Mouse (Mus musculus): ENCODE measurements around the gene Zfp61. TPM values are rescaled to one million over a fixed set of nuclear protein-coding genes. Genes with fewer than 3 reads are reported as not detected.

Gene Zfp61
- 10.0 TPM for polyA plus RNA-seq (2017; shearing (Covaris generic))

DNA sequence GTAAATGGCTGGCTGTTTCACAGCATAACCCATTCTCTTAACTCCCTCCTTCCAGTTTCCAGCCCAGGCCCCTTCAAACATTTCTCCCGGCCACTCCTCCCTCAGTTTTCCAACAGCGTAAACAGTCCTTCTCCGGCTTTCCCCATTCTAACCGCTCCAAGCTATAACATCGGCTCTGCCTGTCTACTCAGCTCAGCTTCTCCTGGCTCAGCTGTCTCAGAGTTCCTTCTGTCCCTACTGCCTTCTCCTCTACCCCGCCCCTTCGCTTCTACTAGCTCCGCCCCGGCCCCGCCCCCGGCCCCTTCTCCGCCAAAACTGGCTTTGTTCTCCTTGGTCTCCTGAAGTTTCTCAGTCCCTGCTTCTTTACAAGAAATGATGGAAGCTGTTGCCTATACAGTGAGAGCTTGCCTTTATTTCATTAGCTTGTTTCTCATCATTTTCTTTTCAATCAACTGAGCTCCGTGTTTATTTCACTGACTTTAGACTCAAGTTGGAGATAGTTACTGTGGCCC, at the start of gene Zfp61:
TSS of gene Zfp61 (minus strand) at position 462 of the 512 bp plus-strand sequence.

DNA sequence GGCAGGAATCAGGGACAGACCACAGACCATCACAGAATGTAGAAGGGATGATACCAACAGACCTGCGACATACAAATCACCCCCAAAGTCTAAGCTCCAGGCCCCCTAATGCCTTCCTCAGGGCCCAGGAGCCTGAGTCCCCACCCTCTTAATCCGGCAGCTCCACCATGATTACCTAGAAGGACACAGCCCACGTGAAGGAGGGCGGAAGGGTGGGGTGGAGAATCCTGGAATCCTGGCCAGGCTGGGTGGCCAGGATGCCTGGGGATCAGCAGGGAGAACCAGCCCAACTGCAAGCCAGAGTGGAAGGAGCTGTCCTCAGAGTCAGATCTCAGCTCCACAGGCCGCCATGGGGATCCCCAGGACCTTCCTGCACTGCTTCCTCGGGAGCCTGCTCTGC, 47.9 kb upstream of the Zfp61 start, which contains the start of gene Lypd5:
TSS of gene Lypd5 (plus strand) at position 301 of the 400 bp plus-strand sequence.

DNA sequence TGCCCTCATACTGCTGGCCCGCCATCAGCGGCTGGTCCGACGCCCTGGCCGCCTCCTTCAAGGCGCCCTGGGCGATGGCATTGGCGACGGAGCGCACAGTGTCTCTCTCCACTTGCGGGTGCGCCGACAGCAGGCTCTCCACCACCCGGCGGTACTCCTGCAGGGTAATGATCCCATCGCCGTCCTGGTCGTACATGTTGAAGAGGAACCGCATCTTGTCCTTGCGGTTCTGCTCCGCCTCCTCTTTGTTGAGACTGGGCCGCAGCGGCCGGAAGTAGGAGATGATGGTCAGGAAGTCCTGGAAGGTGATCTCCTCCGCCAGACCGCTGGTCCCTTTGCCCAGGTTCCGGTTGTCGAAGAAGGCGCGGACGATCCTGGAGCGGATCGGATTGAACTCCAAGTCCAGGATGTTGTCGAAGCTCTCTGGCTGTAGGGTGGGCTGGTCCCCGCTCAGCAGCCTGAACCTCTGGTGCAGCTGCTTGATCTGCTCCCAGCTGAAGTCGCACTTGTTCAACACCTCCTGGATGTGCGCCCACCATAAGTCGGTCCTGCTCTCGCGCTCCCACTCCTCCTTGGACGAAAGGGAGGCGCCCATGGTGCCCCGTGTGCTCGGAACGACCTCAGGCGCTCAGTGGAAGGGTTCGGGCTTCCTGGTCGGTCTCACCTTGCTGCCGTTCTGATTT, 32.4 kb upstream of the Zfp61 start, which contains the start of gene Tescl:
TSS of gene Tescl (minus strand) at position 633 of the 683 bp plus-strand sequence.

DNA sequence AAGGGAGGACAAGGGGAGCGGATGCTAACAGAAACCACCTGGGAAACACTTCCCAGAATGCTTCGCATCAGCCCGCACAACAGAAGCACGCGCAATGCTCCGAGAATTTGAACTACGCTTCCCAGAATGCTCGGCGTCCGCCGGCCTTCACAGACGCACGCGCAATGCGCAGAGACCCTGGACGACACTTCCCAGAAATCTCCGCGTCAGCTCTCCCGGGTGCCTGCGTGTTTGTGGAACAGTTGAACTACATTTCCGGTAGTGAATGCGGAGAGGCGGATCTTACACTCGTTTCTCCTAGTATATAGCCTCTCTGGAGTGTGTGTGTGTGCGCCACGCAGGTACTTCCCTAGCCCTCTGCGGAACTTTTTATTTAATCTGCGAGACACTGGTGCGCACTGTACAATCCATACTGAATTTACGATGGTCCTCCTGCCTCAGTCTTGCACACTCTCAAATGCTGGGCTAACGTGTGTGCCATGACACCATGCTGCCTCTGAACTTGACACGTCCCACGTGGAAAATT, 15.6 kb upstream of the Zfp61 start, which contains the start of gene Zfp94:
TSS of gene Zfp94 (minus strand) at position 100 of the 526 bp plus-strand sequence.

DNA sequence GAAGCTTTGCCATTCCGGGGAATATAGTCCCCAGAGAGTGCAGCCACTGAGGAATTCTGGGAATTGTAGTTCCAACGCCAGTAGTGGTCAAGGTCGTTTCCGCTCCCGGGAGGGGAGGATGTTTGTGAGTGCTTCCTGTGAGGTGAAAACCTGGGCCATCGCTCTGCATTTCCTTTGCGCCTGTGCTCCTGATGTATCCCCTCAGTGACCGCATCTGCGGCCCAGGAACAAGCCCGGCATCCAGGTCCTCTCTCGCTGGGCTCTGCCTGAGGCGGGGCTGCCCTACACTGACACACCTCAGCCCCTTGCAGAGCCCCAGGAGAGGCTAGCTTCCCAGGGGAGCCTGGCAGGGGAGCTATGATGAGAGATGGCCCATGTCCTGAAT, 30.8 kb downstream of the Zfp61 start, which contains the start of gene Zfp93:
TSS of gene Zfp93 (plus strand) at position 133 of the 385 bp plus-strand sequence.

DNA sequence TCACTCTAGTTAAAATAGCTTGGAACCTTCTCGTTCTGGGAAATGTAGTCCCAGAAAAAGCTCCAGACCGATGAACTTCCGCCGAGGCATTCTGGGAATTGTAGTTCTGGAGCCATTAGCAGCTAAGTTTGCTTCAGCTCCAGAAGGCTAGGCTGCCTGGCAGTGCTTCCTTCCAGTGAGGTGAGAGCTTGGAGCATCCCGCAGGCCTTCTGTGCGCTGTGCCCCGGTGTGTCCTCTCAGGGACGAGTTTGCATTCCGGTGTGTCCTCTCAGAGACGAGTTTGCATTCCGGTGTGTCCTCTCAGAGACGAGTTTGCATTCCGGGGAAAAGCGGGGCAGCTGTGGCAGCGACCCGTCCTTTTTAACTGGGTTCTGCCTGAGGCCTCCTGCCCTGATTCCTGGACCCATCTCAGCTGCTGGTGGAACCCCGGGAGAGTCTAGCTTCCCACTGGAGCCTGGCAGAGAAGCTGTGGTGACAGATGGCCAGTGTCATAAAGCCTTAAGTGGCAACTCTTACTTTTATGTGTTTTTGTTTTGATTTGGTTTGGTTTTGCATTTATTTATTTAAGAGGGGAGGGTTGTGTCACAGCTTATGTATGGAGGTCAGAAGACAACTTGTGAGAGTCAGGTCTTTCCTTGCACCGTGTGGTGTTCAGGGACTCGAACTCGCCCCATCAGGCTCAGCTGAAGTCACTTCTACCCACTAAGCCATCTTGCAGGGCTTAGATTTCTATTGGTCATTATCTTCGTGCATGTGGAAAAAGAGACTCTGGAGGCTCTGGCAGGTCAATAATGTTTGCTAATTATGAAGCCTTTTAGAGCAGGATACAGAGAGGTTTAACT, 46.2 kb downstream of the Zfp61 start, which contains the start of gene Zfp108:
TSS of gene Zfp108 (plus strand) at position 162 of the 842 bp plus-strand sequence.

Other genes with a start within 250 kb of the Zfp61 start
- 0.07 TPM for gene Vmn1r183, start 248.0 kb downstream of the Zfp61 start, polyA plus RNA-seq (2017; shearing (Covaris generic))
- gene Zfp180, start 219.3 kb downstream of the Zfp61 start, polyA plus RNA-seq (2017; shearing (Covaris generic)): 42.6 TPM
- gene Zfp112, start 188.9 kb downstream of the Zfp61 start, polyA plus RNA-seq (2017; shearing (Covaris generic)): 1.3 TPM
- gene Zfp235, start 167.1 kb downstream of the Zfp61 start, polyA plus RNA-seq (2017; shearing (Covaris generic)): 7.0 TPM
- 0.21 TPM for gene Zfp114, start 126.2 kb downstream of the Zfp61 start, polyA plus RNA-seq (2017; shearing (Covaris generic))
- not detected for gene Zfp111, start 89.8 kb downstream of the Zfp61 start, polyA plus RNA-seq (2017; shearing (Covaris generic))
- gene Zfp109, start 63.7 kb downstream of the Zfp61 start, polyA plus RNA-seq (2017; shearing (Covaris generic)): 2.0 TPM
- gene Zfp108, start 46.4 kb downstream of the Zfp61 start, polyA plus RNA-seq (2017; shearing (Covaris generic)): 0.21 TPM
- 1.3 TPM for gene Zfp93, start 30.8 kb downstream of the Zfp61 start, polyA plus RNA-seq (2017; shearing (Covaris generic))
- 2.5 TPM for gene Zfp94, start 15.4 kb upstream of the Zfp61 start, polyA plus RNA-seq (2017; shearing (Covaris generic))
- gene Tescl, start 32.7 kb upstream of the Zfp61 start, polyA plus RNA-seq (2017; shearing (Covaris generic)): not detected
- not detected for gene Lypd5, start 48.0 kb upstream of the Zfp61 start, polyA plus RNA-seq (2017; shearing (Covaris generic))
- 190 TPM for gene Kcnn4, start 69.0 kb upstream of the Zfp61 start, polyA plus RNA-seq (2017; shearing (Covaris generic))
- gene Smg9, start 98.4 kb upstream of the Zfp61 start, polyA plus RNA-seq (2017; shearing (Covaris generic)): 86.3 TPM
- gene Irgc1, start 151.1 kb upstream of the Zfp61 start, polyA plus RNA-seq (2017; shearing (Covaris generic)): 1.4 TPM
- 133 TPM for gene Plaur, start 161.3 kb upstream of the Zfp61 start, polyA plus RNA-seq (2017; shearing (Covaris generic))
- gene Cadm4, start 180.8 kb upstream of the Zfp61 start, polyA plus RNA-seq (2017; shearing (Covaris generic)): 0.42 TPM
- 1.7 TPM for gene Zfp428, start 205.8 kb upstream of the Zfp61 start, polyA plus RNA-seq (2017; shearing (Covaris generic))
- not detected for gene AC161166.1, start 211.2 kb upstream of the Zfp61 start, polyA plus RNA-seq (2017; shearing (Covaris generic))
- 4.9 TPM for gene Irgq, start 229.5 kb upstream of the Zfp61 start, polyA plus RNA-seq (2017; shearing (Covaris generic))
- gene Pinlyp, start 244.9 kb upstream of the Zfp61 start, polyA plus RNA-seq (2017; shearing (Covaris generic)): not detected
- gene Xrcc1, start 245.1 kb upstream of the Zfp61 start, polyA plus RNA-seq (2017; shearing (Covaris generic)): 63.5 TPM